Mouse (Mus musculus) B cell, adult 62 days (primary cell): ENCODE results near the gene Fbxw4. TPM values are rescaled to one million over a fixed set of nuclear protein-coding genes. Genes with fewer than 3 reads are reported as not detected.

Experiments used
- total RNA-seq: library from RNA; stranded (reverse); gene quantifications from 4 replicates; pipeline ENCODE4 v1.2.4, GENCODE M21; 2023

Gene Fbxw4
- 40.9 to 64.4 TPM (median 57.0 TPM) in 4 replicates for total RNA-seq

DNA sequence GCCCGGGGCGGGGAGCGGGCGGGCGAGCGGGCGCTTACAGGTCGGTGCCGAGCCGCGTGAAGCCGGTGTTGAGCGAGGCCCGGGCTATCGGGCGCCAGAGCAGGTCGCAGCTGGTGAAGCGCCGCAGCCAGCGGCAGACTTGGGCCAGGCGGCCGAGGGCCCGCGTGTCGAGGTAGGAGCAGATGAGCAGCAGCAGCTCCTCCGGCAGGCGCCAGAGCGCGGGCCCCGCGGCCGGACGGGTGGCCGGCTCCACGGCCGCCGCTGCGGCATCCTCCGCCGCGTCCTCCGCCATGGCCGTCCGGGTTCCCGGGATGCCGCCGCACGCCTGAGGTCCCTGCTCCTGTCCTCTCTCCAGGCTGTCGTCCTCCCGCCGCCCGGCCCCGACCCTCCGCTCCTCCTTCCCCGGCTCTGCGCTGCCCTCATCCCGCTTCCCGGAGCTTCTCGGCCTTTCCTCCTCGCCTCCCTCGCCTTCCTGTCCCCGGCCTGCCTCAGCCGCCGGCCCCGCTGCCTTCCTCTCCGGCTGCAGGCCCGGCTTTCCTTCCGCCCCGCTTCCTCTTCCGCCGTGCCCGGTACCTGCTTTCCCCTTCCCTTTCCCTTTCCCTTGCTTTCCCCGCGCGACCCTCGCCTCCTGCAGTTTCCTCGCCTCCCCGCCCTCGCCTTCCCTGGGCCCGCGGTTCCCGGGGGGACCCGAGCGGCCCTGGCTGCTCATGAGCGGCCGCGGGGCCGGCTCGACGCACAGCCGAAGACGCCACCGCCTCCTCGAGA, at the start of gene Fbxw4:
Fbxw4 (minus strand) TSS at position 575 of the 765 bp plus-strand sequence.

DNA sequence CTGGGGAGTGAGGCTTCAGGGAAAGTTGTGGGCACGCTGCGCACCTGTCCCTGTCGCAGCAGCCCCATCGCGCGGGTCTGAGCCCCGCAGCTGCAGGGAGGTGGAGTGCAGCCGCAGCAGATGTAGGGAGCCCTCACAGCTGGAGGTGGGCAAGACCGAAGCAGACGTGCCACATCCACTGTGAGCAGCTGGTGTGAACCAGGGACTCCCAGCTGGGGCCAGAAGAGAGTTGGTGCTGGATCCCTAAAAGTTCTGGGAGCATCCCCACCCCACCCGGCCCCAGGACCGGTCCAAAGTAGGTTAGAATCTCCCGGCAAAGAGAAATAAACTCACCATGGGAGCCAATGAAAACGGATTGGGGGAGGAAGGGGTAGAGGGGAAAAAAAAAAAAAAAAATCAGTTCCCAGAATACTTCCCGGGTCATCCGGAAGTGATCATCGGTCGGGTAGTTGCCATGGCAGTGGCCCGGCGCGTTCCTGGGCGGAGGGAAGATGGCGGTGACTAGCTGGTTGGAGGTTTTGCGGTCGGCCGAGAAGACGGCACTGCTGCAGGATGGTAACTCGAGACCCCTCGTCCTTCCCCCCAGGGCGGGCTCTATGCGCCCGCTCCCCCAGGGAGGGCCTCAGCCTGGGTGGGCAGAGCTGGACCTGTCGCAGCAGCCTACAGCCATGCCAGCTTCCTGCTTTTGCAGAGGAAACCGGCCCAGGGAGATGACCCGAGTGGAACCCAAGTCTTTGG, 99.8 kb downstream of the Fbxw4 start, which contains the start of the genes Poll and Gm17018:
Poll (minus strand) TSS at position 379 of the 738 bp plus-strand sequence.
Gm17018 (plus strand) TSS at position 463 of the 738 bp plus-strand sequence.

Other genes starting within 250 kb of the Fbxw4 start
- 10.2 to 11.9 TPM (median 11.4 TPM) in 4 replicates for gene Poll, start 99.8 kb downstream of the Fbxw4 start, total RNA-seq
- gene Gm17018, start 99.7 kb downstream of the Fbxw4 start, total RNA-seq: 8.3 to 14.4 TPM (median 10.1 TPM) in 4 replicates
- not detected in 4 replicates for gene Fgf8, start 82.6 kb upstream of the Fbxw4 start, total RNA-seq
- 30.2 to 35.3 TPM (median 33.2 TPM) in 4 replicates for gene Npm3, start 89.3 kb upstream of the Fbxw4 start, total RNA-seq
- 210 to 226 TPM (median 215 TPM) in 4 replicates for gene Mgea5, start 123.5 kb upstream of the Fbxw4 start, total RNA-seq
- gene Kcnip2, start 155.7 kb upstream of the Fbxw4 start, total RNA-seq: 0.89 to 2.4 TPM (median 1.5 TPM) in 4 replicates